Mouse (Mus musculus) ES-CJ7 (cell line): ENCODE measurements around the gene Gng7.
A peak's percentile ranks its signal among the peaks of the same experiment; 100 is the strongest.

ENCODE experiments used
- DNase-seq: peaks from one replicate; pipeline ENCODE4 v3.0.0; 2011; ENCODE audit warnings: low read depth, low spot score

Gng7 gene

GRCm38 (mm10) chr10:80968106-80968505, 46.6 kb downstream of the Gng7 start:
- no peak for DNase-seq

GRCm38 (mm10) chr10:80967101-80967656, 47.6 kb downstream of the Gng7 start:
- DNase-seq = no peak

DNA sequence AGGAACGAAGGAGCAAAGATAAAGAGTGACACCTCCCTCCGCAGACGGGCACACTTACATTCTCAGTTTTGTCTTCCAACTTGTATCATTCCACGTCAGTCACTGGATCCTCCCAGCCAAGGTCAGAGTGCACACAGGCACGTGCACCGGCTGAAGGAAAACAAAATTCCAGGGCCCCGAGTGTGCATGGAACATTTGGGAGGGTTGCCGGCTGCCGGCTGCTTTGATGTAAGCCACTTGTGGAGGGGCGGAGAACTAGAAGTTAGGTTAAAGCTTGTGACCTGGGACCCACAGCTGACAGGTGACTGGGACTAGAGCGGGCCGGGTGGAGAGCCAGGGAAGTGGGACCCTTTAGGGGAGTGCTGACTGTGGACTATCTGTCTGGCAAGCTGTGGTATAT, 48.4 kb downstream of the Gng7 start:
- DNase-seq = no peak

GRCm38 (mm10) chr10:80963031-80963975, 51.4 kb downstream of the Gng7 start:
- no peak for DNase-seq

GRCm38 (mm10) chr10:80962585-80962984, 52.2 kb downstream of the Gng7 start:
- no peak for DNase-seq

DNA sequence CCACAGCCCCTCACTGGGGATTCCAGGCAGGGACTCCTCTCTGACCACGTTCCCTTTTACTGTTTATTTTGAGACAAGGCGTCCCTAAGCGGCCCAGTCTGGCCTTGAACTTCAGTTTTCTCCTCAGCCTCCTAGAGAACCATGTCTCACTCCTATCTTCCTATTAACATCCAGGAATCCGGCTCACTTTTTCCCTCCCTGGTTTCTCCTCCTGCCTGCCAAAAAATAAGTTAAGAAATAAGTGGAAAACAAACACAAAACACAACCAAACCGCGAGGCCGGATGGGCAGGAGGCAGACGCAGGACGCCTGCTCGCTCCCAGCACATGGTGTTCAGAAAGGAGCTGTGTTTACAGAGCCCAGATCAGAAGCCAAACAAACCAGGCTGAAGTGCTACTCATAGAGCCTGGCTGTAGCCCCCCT, 52.7 kb downstream of the Gng7 start:
- no peak for DNase-seq

- peak; percentile 95 for DNase-seq
Observed at GRCm38 (mm10) chr10:80960551-80961508, 53.9 kb downstream of the Gng7 start.

DNA sequence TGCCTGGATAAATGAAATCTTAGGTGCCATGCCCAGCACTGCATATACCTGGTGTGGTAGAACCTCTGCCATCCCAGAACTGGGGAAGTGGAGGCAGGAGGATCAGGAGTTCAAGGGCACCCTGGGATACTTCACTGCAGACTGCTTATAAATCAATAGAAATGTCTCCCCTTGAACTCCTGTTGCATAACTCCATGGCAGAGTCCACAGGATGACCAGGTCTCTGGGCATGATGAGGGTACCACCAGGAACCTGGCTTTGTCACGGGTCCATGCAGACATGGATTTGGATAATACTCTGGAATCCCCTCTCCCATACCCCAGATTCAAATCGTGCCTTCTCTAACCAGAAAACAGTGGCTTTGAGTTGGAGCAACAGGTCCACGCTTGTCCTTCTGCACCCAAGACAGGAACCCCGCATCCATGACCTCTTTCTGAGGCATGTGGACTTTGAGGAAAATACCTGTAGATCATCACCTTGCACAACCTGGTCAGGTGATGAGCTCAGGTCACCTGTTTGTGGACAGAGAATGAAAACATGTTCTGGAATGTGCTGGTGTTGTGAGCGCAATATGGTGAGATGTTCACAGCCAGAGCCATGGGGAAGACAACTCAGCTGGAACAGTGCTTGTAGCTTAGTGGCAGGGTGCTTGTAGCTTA, 55.6 kb downstream of the Gng7 start:
- DNase-seq = no peak

- no peak for DNase-seq
Observed at GRCm38 (mm10) chr10:80957791-80958190, 57.0 kb downstream of the Gng7 start.

DNA sequence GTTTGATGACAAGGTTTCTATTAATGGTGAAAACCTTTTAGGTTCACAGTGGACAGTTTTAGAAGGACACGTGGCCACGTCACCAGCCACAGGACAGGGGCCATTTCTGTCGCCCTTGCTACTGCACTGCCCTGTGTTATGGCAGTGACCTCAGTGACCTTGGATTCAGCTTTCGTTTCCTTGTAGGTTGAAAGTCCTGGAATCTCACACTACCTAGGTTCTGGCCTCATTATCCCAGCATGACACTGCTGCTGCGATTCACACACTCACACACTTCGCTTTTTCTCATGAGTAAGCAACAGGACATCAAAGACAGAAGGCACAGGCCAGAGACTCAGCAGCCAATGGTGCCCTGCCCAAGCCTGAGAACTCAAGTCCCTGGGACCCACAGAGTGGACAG, 57.8 kb downstream of the Gng7 start:
- DNase-seq = no peak

DNA sequence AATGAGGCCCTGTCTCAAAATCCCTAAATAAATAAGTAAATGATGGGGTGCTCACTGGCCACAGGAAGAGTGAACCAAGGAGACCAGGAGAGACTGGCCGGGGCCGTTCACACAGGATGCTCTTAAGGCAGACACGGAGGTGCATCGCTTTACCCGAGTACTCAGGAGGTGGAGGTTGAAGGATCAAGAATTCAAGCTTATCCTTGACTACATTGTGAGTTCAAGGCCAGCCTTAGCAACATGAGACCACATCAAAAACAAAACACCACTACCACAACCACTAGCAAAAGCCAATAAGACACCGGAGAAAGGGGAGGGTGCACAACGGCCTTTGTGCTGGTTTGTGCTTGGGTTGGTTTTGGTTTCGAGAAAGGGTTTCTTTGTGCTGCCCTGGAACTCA, 58.4 kb downstream of the Gng7 start:
- no peak for DNase-seq

- peak; percentile 88 for DNase-seq
Observed at GRCm38 (mm10) chr10:80955536-80955935, 59.2 kb downstream of the Gng7 start.

- DNase-seq = no peak
Observed at GRCm38 (mm10) chr10:80954843-80955242, 59.9 kb downstream of the Gng7 start.

GRCm38 (mm10) chr10:80954415-80954814, 60.3 kb downstream of the Gng7 start:
- no peak for DNase-seq

DNA sequence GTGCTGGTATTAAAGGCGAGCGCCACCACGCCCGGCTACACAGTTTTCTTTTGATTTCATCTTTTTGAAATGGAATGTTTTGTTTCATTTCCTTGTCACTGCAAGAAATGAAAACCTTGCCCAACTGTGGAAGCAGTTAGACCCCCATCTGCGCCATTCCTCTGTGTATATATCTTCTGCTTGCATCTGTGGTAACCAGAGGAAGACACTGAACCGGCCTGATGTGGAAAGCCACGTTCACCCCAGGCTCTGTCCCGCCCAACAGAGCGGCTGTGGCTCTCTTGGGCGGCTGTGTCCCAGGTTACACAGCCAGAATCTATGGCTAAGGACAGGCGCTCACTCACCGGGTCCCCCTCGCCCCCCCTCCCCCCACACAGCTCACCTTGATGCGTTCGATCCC, 62.3 kb downstream of the Gng7 start:
- no peak for DNase-seq

GRCm38 (mm10) chr10:80951761-80952390, 62.9 kb downstream of the Gng7 start:
- peak; percentile 78 for DNase-seq

- DNase-seq = peak; percentile 84
Observed at GRCm38 (mm10) chr10:80950314-80950713, 64.4 kb downstream of the Gng7 start.

GRCm38 (mm10) chr10:80949081-80949480, 65.7 kb downstream of the Gng7 start:
- no peak for DNase-seq

GRCm38 (mm10) chr10:80948570-80948969, 66.2 kb downstream of the Gng7 start:
- peak; percentile 83 for DNase-seq

GRCm38 (mm10) chr10:80947802-80948201, 66.9 kb downstream of the Gng7 start:
- no peak for DNase-seq
